Mouse (Mus musculus) brain, adult 2 months (tissue): ENCODE results near the gene Galnt2.

Source experiments
- DNase-seq: peaks from one replicate; pipeline ENCODE4 v3.0.0; 2011; ENCODE audit warnings: low read depth, low spot score

Gene Galnt2

DNA sequence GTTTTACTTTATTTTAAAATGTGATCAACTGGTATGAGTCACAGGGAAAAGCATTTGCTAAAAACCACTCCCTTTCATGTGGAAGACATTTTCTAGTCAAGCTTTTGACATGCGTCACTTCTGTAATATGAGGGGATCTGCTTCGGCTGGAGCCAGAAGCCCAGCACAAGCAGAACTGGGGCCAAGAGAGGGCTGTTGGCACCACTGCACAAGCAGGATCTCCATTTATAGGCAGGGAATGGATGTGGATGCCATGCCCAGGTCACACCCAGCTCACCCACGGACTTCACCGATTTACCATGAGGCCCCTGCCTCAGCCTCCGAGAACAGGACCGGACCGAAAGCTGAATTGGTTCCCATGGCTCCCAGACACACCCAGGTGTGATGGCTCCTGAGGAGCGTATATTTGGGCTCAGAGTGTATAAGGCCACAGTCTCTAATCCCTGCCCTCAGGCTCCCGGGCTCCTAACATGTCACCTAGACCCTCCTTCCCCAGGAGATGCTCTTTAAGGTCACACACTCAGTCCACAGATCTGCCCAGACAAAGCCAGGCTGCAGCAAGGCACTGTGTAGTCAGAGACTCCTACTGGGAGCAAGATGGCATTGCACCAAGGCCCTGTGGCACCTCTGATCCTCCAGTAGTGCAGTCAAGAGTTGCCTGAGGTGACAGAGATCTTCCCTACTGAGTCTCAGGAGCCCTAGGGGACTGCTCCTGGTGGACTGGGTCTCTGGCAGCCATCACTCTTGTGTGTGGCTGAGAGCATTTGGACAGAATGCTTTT lies 59.9 kb downstream of the Galnt2 start:
- no peak for DNase-seq

DNA sequence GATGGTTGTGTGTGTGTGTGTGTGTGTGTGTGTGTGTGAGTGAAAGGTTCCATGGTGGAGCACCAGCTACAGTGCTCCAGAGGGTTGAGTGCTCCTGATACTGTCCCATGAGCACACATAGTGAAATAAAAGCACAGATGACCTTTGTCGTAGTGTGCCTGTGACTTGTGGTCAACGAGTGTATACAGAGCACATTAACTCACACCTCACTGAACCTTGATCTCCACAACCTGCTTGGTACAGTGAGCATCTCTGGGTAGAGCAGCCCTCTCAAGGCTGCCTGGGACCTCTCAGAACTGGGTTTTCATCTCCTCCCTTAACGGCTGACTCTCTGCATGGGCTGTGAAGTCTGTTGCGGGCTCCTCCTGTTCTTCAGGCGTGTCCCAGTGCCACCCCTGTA lies 60.5 kb downstream of the Galnt2 start:
- DNase-seq: no peak

DNA sequence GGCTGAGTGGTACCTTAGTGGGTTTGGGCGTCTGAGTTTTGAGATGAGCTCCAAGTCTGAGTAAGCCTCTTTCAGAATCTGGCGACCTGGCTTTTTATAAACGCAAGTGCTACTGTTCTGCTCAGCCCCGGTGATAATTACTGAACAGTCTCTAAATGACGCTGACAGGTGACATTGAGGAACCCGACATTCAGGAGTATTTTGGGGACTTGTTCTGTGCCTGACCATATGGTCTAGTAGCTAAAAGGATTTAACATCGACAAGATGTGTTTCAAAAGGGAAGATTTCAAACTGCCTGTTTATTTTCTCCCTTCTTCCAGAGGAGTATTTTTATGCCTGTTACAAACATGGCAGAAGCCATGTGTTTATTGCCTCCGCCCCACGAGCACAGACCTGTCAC lies 61.8 kb downstream of the Galnt2 start:
- DNase-seq: peak; percentile 65

DNA sequence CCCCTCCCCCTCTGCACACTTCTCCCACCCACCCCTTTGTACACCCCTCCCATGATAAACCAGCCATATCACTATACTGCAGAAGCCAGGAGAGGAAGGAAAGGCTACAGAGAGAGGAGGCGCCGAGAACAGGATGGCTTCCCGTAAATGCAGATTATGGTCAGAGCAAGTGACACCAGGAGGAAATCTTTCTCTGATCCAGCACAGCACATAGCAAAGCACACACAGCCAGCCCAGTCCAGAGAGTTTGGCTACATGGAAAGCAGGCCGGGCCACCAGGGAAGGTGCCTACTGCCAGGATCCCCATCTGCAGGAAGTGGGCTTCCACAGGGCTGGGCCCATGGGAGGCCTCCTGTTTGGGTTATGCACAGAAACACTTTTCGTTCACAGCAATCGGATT lies 63.2 kb downstream of the Galnt2 start:
- no peak for DNase-seq

DNA sequence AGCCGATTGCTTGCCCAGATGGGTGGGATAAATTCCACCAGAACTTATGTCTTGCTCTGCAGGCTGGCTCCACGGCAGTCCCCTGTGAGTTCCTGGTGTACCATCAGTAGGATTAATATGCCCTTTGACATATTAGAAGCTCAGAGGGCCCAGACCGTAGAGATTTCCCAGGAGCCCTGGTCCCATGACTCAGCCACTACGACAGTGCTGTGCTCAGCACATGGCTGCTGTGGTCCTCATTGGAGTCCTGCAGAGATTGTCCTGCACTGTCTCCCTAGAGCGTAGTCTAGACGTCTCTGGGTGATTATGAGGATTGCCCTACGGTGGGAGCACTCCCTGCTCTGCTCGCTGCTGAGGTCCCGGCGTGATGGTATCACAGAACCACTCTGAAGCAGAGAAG lies 63.7 kb downstream of the Galnt2 start:
- no peak for DNase-seq

DNA sequence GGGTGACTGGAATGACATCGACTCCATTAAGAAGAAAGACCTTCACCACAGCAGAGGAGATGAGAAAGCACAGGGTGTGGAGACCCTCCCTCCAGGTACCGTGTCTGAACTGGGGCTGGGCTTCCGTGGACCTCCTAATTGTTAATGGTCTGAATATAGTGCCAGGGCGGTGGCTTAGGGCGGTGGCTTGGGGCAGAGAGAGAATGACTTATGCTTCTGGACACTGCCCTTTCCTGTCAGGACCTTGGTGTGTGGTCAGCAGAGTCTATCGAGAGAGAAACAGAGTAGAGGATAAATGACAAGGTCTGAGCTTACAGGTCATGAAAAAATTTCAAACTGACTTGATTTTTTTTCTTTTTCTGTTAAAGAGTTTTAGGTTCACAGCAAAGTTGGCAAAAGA lies 64.2 kb downstream of the Galnt2 start:
- DNase-seq: no peak

DNA sequence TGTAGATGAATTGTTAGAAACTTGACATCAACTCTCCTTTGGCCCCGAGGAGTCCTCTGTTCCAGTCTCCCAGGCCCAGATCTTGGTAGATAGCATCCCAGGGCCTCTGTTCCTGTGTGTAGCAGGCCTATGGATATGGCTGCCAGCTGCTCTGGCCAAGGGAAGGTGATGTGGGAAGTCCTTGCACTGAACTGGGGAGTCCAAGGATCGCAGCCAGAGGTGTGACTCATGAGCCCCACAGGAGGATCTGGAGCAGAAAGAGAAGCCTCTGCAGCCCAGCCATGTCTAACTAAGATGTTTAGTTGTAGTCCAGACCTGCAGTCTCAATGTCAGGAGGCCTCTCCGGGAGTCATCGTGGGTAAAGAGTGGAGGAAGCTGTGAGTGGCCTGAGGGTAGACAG lies 70.3 kb downstream of the Galnt2 start:
- peak; percentile 68 for DNase-seq

DNA sequence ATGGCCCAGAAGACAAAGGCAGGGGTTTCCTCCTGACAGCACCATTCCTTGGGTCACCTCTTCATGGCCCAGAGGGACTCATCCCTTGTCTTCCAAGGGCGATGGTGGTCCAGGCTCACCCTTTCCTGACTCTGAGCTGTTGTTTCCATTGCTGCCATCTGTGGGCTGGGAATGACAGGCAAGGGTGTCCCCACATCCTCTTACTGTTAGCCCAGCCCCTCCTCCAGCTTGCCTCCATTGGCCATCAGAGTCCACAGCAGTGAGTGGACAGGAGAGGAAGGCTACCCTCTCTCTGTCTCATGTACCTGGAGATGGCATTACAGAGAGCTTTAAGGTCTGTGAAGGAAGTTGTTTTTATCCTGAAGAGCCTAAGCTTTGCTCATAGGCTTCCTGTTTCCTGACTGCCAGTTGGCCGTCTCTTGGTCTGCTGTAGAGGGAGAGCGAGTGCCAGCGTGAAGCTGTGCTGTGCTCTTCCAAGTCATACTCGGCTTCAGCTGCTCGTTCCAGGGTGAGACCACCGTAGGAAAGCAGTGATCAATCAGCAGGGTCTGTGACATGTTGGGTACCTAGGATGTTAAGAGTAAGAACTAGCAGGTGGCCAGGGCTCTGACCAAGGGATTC lies 70.9 kb downstream of the Galnt2 start:
- peak; percentile 63 for DNase-seq

DNA sequence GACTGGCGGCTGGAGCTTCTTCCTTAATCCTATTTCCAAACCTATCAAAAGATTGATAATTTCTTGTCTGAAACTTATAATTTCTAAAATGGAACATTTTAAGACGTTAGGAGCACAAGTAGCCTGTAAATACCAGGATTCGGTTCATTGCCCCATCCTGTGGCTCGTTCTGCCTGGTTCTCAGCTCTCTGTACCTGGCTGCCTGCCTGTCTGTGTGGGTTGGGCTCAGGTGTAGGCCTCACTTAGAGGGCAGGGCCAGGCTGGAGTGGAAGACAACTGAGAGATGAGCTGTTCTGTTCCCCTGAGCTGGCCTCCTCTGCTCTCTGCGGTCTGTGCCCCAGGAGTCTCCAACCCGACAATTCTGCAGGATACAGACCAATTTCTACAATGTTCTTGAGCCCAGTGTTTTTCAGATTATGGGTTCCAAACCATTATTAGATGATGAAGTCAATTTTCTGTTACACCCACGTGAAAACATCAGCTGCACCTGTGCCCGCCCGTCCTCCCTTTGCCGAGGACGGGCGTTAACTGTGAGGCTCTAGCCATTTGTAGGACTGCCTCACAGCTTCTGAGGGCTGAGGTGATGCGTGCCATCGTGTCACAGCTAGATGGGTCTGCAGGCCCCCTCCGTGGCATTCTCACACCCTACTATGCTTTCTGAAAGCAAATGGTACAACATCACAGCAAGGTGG lies 72.2 kb downstream of the Galnt2 start:
- DNase-seq: no peak

DNA sequence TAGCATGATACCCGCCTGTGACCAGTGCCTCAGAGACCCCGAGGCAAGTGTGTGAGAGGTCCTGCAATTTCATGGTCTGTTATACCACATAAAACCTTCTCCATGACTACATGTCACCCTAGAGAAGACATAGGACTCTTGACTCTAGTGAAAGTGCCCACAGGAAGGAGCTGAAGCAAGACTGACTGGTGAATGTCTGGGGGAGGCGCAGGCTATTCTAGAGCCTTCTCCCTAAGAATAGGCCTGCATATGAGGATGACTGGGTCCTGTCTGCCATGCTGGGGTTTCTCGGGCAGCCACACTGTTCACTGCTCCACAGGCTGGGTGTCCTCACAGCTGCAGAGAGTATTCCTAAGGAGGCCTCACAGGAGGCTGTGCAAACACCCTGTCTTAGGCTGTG lies 73.0 kb downstream of the Galnt2 start:
- peak; percentile 60 for DNase-seq

DNA sequence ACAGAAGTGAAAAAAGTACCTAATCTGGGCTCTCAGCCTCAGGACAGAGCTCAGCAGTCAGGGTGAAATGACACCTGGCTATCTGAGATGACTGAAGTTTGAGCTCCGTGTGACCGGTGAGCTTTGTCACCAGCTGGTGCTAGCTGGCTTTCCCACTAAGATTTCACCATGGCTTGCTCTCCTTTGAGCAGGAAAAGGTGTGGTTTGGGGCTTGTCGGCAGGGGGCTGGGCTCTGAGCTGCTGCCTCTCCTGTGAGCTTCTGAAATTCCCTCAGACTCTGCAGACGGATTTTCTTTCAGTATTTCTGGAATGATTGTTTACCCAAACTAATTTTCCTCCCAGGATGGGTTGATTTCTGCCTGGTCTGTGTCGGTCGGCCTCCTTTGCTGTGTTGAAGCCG lies 75.4 kb downstream of the Galnt2 start:
- DNase-seq: no peak

DNA sequence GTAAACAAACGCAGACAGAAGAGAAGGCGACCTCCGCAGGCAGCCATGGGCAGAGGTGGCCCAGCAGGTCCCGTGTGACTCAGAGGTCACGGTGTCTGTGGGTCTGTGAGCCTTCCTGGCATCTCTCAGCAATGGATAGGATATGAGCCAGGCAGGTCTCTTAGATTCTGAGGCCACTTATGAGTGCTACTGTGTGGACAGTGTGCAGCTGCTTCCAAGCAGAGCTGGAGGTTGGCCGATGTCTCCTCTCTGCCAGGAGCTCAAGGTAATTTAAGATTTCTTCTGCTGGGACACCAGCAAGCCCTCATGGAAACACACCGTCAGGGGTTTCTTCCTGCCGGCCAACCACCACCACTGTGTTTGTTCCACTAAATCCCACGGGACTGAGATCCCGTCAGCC lies 76.5 kb downstream of the Galnt2 start:
- no peak for DNase-seq

DNA sequence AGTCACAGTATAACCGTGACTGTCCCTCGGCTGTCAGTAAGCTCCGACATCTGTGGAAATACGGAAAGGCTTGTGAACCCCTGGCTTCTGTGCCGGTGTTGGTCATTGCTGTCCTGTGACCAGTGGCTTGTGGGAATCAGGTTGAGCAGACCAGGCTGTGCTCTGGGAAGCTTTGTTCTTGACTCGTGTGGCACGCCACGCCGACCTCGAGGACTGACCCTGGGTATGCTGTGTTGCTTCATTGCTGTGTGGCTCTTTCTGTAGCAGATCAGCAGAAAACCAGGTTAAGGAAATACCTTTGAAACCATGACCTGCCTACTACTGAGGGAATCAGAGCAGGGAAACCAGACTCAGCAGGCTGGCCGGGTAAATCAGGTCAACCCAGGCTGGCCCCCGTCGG lies 79.3 kb downstream of the Galnt2 start:
- no peak for DNase-seq

DNA sequence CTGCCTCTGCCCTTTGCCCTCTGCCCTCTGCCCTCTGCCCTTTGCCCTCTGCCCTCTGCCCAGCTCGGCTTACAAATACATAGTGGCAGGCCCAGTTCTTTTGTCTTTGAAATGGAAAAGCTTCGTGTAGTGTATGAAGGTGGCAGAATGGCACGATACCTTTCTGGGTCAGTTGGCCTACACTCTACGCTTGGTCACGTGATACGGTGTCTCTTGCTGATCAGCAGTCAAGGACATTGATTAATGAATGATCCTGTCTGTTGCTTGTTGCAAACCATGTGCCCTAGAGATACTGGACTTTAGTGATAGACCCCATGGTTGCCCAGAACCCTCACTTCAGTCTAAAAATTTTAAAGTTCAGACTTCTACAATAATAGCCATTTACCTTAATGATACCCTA lies 79.9 kb downstream of the Galnt2 start:
- DNase-seq: no peak

DNA sequence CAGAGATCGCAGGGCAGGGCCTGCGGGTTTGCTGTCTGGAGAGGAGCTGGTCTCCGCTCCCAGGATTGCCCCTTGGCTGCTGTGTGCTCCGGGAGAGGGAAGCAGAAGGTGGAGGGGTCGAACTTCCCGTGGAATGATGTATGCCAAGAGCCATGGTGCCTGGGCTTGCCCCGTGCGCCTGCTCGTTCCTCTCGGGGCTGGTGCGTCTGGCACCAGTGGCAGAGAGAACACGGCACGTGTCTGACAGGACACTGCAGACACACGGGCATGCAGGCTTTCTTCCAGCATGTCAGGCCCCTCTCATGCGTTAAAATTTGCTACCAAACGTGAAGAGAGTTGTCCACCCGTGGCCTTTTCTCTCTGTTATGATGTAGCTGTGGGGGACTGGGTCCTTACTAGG lies 80.5 kb downstream of the Galnt2 start:
- no peak for DNase-seq

DNA sequence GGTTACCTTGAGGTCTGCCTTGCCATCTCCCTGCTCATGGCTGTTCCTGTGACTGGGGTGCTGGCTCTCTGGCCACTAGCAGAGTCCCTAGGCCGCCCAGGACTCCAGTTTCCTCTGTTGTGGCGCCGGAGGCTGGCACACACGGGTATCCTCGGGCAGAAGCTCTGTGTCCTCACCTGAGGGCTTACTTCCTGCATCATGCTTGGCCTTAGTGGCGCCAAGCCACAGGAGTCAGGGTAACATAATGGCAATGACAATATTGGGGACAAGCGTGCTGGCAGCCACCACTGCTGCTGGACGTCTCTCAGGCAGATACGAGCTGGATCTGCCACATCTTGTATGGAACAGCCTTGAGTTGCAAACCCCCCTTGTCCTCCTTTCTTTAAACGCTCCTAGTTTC lies 81.0 kb downstream of the Galnt2 start:
- DNase-seq: peak; percentile 63

DNA sequence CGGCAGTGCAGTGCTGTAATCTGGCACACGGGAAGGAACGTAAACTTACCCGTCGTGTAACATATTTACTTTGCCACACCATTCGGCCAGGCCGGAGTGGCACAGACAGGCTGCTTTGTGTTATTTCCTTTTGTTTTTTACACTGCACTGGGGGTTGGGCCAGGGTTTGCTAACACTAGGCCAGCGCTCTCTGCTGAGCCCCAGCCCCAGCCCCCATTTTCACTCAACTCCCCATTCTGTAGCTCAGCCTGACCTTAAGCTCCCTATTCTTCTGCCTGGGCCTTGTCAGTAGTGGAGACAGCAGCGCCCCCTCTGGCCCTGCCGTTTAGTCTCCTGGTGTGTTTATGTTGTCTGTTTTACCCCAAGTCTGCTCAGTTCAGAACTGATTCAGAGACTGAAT lies 83.6 kb downstream of the Galnt2 start:
- DNase-seq: peak; percentile 64

DNA sequence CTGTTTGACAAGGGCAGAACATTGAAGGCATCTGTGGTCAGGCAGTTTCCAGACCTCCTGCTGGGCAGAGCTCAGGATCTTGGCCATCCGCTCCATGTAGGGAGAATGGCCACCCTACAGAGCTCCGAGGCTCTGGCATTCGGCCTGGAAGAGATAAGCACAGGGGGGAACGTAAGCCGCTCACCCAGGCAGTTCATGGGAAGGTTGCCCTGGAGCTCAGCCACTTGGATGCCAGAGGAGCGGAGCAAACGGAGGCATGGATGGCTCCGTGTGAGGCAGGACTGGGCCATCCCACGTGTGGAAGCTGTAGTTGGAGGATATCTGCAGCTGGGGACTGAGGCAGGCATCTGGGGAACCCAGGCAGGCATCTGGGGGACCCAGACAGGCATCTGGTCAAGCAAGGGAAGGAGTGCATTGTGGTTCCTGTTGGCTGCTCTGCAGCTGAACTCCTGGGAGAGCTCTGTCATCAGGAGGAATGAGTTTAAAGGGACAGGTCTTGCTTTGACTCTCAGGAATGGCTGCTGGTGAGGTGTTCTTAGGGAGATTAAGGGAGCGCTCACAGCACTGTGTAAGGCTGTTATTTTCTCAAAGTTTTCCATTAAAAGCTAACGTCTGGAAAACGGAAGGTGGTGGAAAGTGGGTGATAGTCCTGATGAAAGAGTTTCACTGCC lies 85.4 kb downstream of the Galnt2 start:
- DNase-seq: peak; percentile 93

DNA sequence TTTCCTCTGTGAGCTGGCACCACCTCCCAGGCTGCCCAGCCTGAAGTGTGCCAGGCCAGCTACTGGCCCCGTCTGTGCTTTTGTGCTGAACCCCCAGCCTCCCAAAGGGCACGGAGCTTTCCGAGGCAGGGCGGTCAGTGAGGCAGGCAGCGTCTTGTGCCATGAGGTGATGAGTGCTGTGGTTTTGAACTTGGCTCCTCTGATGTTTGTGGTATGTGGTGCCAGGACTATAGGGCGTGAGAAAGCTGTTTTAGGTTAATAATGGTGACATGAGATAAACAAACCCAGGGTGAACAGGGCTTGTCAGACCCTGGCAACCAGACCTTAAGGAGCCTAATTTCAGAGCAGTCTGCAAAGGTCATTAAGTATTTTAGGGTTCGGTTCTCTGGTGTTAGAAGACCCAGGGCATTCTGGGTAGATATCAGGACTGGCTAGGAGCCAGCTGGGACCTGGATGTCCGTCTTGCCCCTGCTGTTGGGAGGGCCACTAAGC lies 86.0 kb downstream of the Galnt2 start:
- DNase-seq: no peak

DNA sequence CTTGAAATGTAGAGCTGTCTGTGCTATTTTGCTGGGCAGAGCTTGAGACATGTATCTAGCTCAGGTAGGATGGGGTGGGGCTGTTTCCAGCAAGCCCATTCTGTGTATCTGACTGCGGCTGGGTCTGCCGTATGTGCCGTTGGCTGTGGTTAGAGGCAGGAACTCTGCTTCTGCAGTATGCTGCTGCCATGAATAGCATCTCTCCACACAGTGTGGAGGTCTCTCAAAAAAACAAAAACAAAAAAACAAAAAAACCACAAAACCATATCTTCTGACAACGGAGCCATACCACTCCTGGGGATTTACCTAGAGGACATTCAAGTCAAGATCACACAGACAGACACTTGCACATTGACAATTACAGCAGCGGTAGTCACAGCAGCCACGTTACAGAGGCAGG lies 86.6 kb downstream of the Galnt2 start:
- DNase-seq: no peak

DNA sequence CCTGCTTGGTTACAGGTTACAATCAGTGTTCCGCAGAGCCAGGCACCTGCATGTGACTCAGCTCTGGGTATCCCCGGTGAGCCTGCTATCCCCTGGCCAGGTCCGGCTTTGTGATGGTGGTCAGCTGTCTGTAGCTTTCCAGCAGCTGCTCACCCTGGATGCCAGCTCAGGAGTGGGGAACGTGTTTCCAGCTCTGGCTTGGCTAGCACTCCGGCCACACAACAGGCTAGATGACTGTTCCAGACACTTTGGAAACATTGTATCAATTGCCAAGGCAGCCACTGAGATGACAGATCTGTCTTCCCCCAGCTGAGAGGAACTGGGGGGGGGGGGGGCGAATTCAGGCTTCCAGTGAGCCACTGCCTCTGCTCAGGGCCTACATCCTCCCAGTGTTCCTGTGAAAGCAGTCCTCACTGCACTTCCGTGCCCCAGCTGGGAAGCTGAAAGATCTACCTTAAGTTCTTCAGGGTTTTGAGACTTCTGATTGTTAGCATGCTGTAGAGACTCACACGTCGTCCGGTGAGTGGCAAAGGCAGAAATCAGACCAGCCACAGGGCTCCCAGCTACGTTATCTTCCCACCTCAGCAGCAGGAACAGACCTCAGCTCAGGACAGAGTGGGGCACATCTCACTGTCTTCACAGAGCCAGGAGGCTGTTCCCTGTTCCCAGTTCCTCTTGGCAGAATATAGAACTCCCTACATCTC lies 87.6 kb downstream of the Galnt2 start:
- DNase-seq: peak; percentile 75

DNA sequence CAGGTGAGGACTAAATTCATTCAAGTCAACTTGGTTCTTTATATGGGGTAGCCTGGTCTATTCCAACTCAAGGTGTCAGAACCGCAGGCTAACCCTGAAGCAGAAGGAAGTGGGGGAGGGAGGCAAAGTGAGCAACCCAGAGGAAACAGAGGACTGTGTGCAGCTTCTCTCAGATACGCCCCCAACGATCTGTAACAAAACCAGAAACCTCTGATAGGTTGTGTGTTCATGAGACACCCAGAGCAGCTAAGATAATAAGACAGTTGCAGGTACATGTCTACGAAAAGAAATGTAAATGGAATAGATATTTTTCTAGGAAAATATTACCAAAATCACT lies 88.1 kb downstream of the Galnt2 start:
- no peak for DNase-seq
